Mouse (Mus musculus): ENCODE results near the gene Macf1.
"Not testable (repeated sequence)": the region's sequence is repeated elsewhere in the genome, so short reads cannot be mapped to it uniquely, and the experiment has no call there.

Macf1 gene

GRCm38 (mm10) chr4:123637136-123637535, 47.0 kb downstream of the Macf1 start:
- no peak for DNase-seq (ENCODE audit: extremely low read depth, insufficient read length, low spot score)

- no peak for DNase-seq (ENCODE audit: extremely low read depth, insufficient read length, low spot score)
Measured at GRCm38 (mm10) chr4:123635428-123635827, 48.7 kb downstream of the Macf1 start.

GRCm38 (mm10) chr4:123634436-123634835, 49.7 kb downstream of the Macf1 start:
- DNase-seq (ENCODE audit: extremely low read depth, insufficient read length, low spot score) = no peak

GRCm38 (mm10) chr4:123633874-123634273, 50.3 kb downstream of the Macf1 start:
- DNase-seq (ENCODE audit: extremely low read depth, insufficient read length, low spot score) = no peak

GRCm38 (mm10) chr4:123633370-123633769, 50.8 kb downstream of the Macf1 start:
- DNase-seq (ENCODE audit: extremely low read depth, insufficient read length, low spot score) = peak; percentile 25

GRCm38 (mm10) chr4:123632116-123632515, 52.0 kb downstream of the Macf1 start:
- not testable (repeated sequence) for DNase-seq (ENCODE audit: extremely low read depth, insufficient read length, low spot score)

- no peak for DNase-seq (ENCODE audit: extremely low read depth, insufficient read length, low spot score)
Measured at GRCm38 (mm10) chr4:123631654-123632053, 52.5 kb downstream of the Macf1 start.

GRCm38 (mm10) chr4:123627683-123628082, 56.5 kb downstream of the Macf1 start:
- DNase-seq (ENCODE audit: extremely low read depth, insufficient read length, low spot score) = no peak

GRCm38 (mm10) chr4:123625332-123626072, 58.7 kb downstream of the Macf1 start:
- DNase-seq (ENCODE audit: extremely low read depth, insufficient read length, low spot score) = no peak

- DNase-seq (ENCODE audit: extremely low read depth, insufficient read length, low spot score) = no peak
Measured at GRCm38 (mm10) chr4:123624438-123624837, 59.7 kb downstream of the Macf1 start.

GRCm38 (mm10) chr4:123623742-123624151, 60.4 kb downstream of the Macf1 start:
- DNase-seq (ENCODE audit: extremely low read depth, insufficient read length, low spot score) = no peak

GRCm38 (mm10) chr4:123621732-123622131, 62.4 kb downstream of the Macf1 start:
- DNase-seq (ENCODE audit: extremely low read depth, insufficient read length, low spot score) = no peak

GRCm38 (mm10) chr4:123617727-123618389, 66.3 kb downstream of the Macf1 start:
- DNase-seq (ENCODE audit: extremely low read depth, insufficient read length, low spot score) = no peak

- no peak for DNase-seq (ENCODE audit: extremely low read depth, insufficient read length, low spot score)
Measured at GRCm38 (mm10) chr4:123616971-123617370, 67.2 kb downstream of the Macf1 start.

- no peak for DNase-seq (ENCODE audit: extremely low read depth, insufficient read length, low spot score)
Measured at GRCm38 (mm10) chr4:123616501-123616900, 67.7 kb downstream of the Macf1 start.

- DNase-seq (ENCODE audit: extremely low read depth, insufficient read length, low spot score) = no peak
Measured at GRCm38 (mm10) chr4:123613309-123613947, 70.7 kb downstream of the Macf1 start.

- DNase-seq (ENCODE audit: extremely low read depth, insufficient read length, low spot score) = no peak
Measured at GRCm38 (mm10) chr4:123611940-123612339, 72.2 kb downstream of the Macf1 start.

- DNase-seq (ENCODE audit: extremely low read depth, insufficient read length, low spot score) = no peak
Measured at GRCm38 (mm10) chr4:123611241-123611640, 72.9 kb downstream of the Macf1 start.

GRCm38 (mm10) chr4:123607174-123607573, 77.0 kb downstream of the Macf1 start:
- no peak for DNase-seq (ENCODE audit: extremely low read depth, insufficient read length, low spot score)

GRCm38 (mm10) chr4:123605948-123606347, 78.2 kb downstream of the Macf1 start:
- DNase-seq (ENCODE audit: extremely low read depth, insufficient read length, low spot score) = no peak

- no peak for DNase-seq (ENCODE audit: extremely low read depth, insufficient read length, low spot score)
Measured at GRCm38 (mm10) chr4:123605309-123605708, 78.9 kb downstream of the Macf1 start.
